Mouse (Mus musculus): ENCODE data around the gene Acox1. TPM values are rescaled to one million over a fixed set of nuclear protein-coding genes. Genes with fewer than 3 reads are reported as not detected.

The Acox1 gene
- total and polyA plus RNA-seq, 3 experiments: 16.1 to 16.8 TPM; not detected in 1

GRCm38 (mm10) chr11:116170003-116170800 lies 28.6 kb downstream of the Acox1 start:
- Histone ChIP-seq H3K9me3 (replicated peaks; ENCODE audit: insufficient read depth, low read length) (no peaks in the 10 kb centered on the region), H3K79me2 (ENCODE audit: control insufficient read depth, insufficient read depth, low read length, poor library complexity) (peaks cover 7% of the 10 kb centered on the region; the same call in 1 of the 2 replicates), H3K36me3 (ENCODE audit: control insufficient read depth in 1 of 2, insufficient read depth in 2 of 2, low read length in 2 of 2) (peaks cover 4 to 11% of the 10 kb centered on the region in 2 experiments; a peak in 3 of 4 replicates), H3K4me1 (ENCODE audit: control insufficient read depth in 1 of 2, insufficient read depth in 2 of 2, low read length in 2 of 2) (peaks cover 0 to 7% of the 10 kb centered on the region in 2 experiments; a peak in 2 of 4 replicates), H3K27me3 (ENCODE audit: control insufficient read depth in 1 of 2, insufficient read depth in 2 of 2, low read length in 2 of 2) (no peaks in the 10 kb centered on the region), H3K27ac (ENCODE audit: control insufficient read depth, low read depth, low read length) (no peak overlapping the region), H3K9ac (ENCODE audit: control insufficient read depth, low read depth, low read length, poor library complexity, severe bottlenecking) (no peak overlapping the region), H3K4me3 (ENCODE audit: control insufficient read depth in 1 of 2, insufficient read depth in 1 of 2, low read depth in 2 of 2, low read length in 2 of 2) (no peak overlapping the region)
- no peak for TF ChIP-seq NRF1 (IDR thresholded peaks at IDR 0.05; ENCODE audit: insufficient read depth, low read depth, low read length, poor library complexity, severe bottlenecking)
- no peak for TF ChIP-seq ZMIZ1 (IDR thresholded peaks at IDR 0.05; ENCODE audit: low read depth, low read length)
- TF ChIP-seq SMC3 (IDR thresholded peaks at IDR 0.05; ENCODE audit: low read depth, low read length): no peak
- TF ChIP-seq ZNF384 (IDR thresholded peaks at IDR 0.05; ENCODE audit: low read depth, low read length): no peak
- TF ChIP-seq BHLHE40 (IDR thresholded peaks at IDR 0.05; ENCODE audit: borderline replicate concordance, low read depth, low read length): no peak
- no peak for TF ChIP-seq GABPA (IDR thresholded peaks at IDR 0.05; ENCODE audit: low read depth, low read length)
- no peak for TF ChIP-seq MXI1 (IDR thresholded peaks at IDR 0.05; ENCODE audit: low read depth, low read length)
- TF ChIP-seq RCOR1 (IDR thresholded peaks at IDR 0.05; ENCODE audit: low read depth, low read length): no peak
- TF ChIP-seq ZC3H11A (IDR thresholded peaks at IDR 0.05; ENCODE audit: low read depth, low read length): no peak
- no peak for TF ChIP-seq MAZ (IDR thresholded peaks at IDR 0.05; ENCODE audit: low read depth, low read length)
- no peak for TF ChIP-seq POLR2AphosphoS2 (IDR thresholded peaks at IDR 0.05; ENCODE audit: low read length)
- no peak for TF ChIP-seq USF2 (IDR thresholded peaks at IDR 0.05; ENCODE audit: borderline replicate concordance in 1 of 2, insufficient read depth in 1 of 2, low read depth in 1 of 2, low read length in 2 of 2)
- TF ChIP-seq NELFE (IDR thresholded peaks at IDR 0.05; ENCODE audit: low read depth, low read length): no peak
- TF ChIP-seq MYC (IDR thresholded peaks at IDR 0.05; ENCODE audit: low read depth, low read length): no peak
- no peak for TF ChIP-seq EP300 (IDR thresholded peaks at IDR 0.05; ENCODE audit: low read depth in 1 of 2, low read length in 2 of 2)
- TF ChIP-seq TCF12 (IDR thresholded peaks at IDR 0.05; ENCODE audit: low read depth, low read length): no peak
- peak; percentile 25 for DNase-seq (ENCODE audit: low read depth, low spot score)

- Histone ChIP-seq H3K79me2 (ENCODE audit: control insufficient read depth, insufficient read depth, low read length, poor library complexity) (peaks cover 7% of the 10 kb centered on the region; the same call in 1 of the 2 replicates), H3K36me3 (ENCODE audit: control insufficient read depth in 1 of 2, insufficient read depth in 2 of 2, low read length in 2 of 2) (peaks cover 4 to 11% of the 10 kb centered on the region in 2 experiments; a peak in 3 of 4 replicates)
- DNase-seq (ENCODE audit: low read depth, low spot score): no peak
Measured at GRCm38 (mm10) chr11:116169214-116169613, 29.6 kb downstream of the Acox1 start.

More at GRCm38 (mm10) chr11:116169214-116169613, 29.6 kb downstream of the Acox1 start:
- no peak for TF ChIP-seq POLR2AphosphoS5 (IDR thresholded peaks at IDR 0.05; ENCODE audit: borderline replicate concordance, low read depth, low read length)
- no peak for TF ChIP-seq CHD1 (IDR thresholded peaks at IDR 0.05; ENCODE audit: low read depth, low read length)
- no peak for TF ChIP-seq KAT2A (conservative IDR thresholded peaks at IDR 0.05; ENCODE audit: low read depth, low read length)
- TF ChIP-seq GATA1 (IDR thresholded peaks at IDR 0.05; ENCODE audit: low read depth, low read length): no peak
- TF ChIP-seq ZMIZ1 (IDR thresholded peaks at IDR 0.05; ENCODE audit: low read depth, low read length): no peak
- TF ChIP-seq SIN3A (IDR thresholded peaks at IDR 0.05; ENCODE audit: low read length): no peak
- no peak for TF ChIP-seq MEF2A (IDR thresholded peaks at IDR 0.05; ENCODE audit: extremely low read depth, insufficient replicate concordance, low read depth, low read length, poor library complexity, severe bottlenecking)
- TF ChIP-seq RAD21 (IDR thresholded peaks at IDR 0.05; ENCODE audit: low read depth, low read length): no peak
- no peak for TF ChIP-seq CTCF (IDR thresholded peaks at IDR 0.05 in 2 of 3, conservative IDR thresholded peaks at IDR 0.05 in 1 of 3; ENCODE audit: control insufficient read depth in 1 of 3, insufficient read depth in 1 of 3, low read depth in 2 of 3, low read length in 3 of 3, poor library complexity in 1 of 3, severe bottlenecking in 1 of 3)
- TF ChIP-seq TAL1 (IDR thresholded peaks at IDR 0.05; ENCODE audit: low read length): no peak
- no peak for TF ChIP-seq HCFC1 (IDR thresholded peaks at IDR 0.05; ENCODE audit: low read depth, low read length)
- no peak for TF ChIP-seq POLR2A (IDR thresholded peaks at IDR 0.05; ENCODE audit: control insufficient read depth in 1 of 2, insufficient read depth in 1 of 2, low read depth in 1 of 2, low read length in 2 of 2, poor library complexity in 1 of 2)
- TF ChIP-seq NELFE (IDR thresholded peaks at IDR 0.05; ENCODE audit: low read depth, low read length): no peak
- no peak for TF ChIP-seq JUND (IDR thresholded peaks at IDR 0.05; ENCODE audit: low read depth, low read length)
- TF ChIP-seq MAFK (IDR thresholded peaks at IDR 0.05; ENCODE audit: borderline replicate concordance, low read depth, low read length): no peak
- TF ChIP-seq MAZ (IDR thresholded peaks at IDR 0.05; ENCODE audit: low read depth, low read length): no peak
- TF ChIP-seq CHD2 (IDR thresholded peaks at IDR 0.05; ENCODE audit: low read length): no peak
- H3K9ac ChIP-seq (ENCODE audit: control insufficient read depth, low read depth, low read length, poor library complexity, severe bottlenecking): no peak overlapping the region
- no peaks in the 10 kb centered on the region for H3K9me3 ChIP-seq (replicated peaks; ENCODE audit: insufficient read depth, low read length)
- H3K4me1 ChIP-seq (ENCODE audit: control insufficient read depth in 1 of 2, insufficient read depth in 2 of 2, low read length in 2 of 2): peaks cover 0 to 7% of the 10 kb centered on the region in 2 experiments; a peak in 2 of 4 replicates
- no peak overlapping the region for H3K27ac ChIP-seq (ENCODE audit: control insufficient read depth, low read depth, low read length)
- no peak overlapping the region for H3K4me3 ChIP-seq (ENCODE audit: control insufficient read depth in 1 of 2, insufficient read depth in 1 of 2, low read depth in 2 of 2, low read length in 2 of 2)
- no peaks in the 10 kb centered on the region for H3K27me3 ChIP-seq (ENCODE audit: control insufficient read depth in 1 of 2, insufficient read depth in 2 of 2, low read length in 2 of 2)
